Mouse (Mus musculus) MEL (cell line): Measurements from ENCODE around the gene Szt2.

Experiments
- CTCF ChIP-seq, 3 experiments: IDR thresholded peaks in 2 of 3; conservative IDR thresholded peaks in 1 of 3; 2 replicates each; pipeline ENCODE4 v1.5.1; 2011 to 2012; ENCODE audit warnings: low read length in 3 of 3, low read depth in 2 of 3, mild to moderate bottlenecking in 2 of 3, improper control_type of control experiment in 1 of 3, inconsistent platforms in 1 of 3, mixed read lengths in 1 of 3, moderate library complexity in 1 of 3; ENCODE audit not compliant: control insufficient read depth in 1 of 3, insufficient read depth in 1 of 3, poor library complexity in 1 of 3, severe bottlenecking in 1 of 3
- HCFC1 ChIP-seq: IDR thresholded peaks from 2 replicates; pipeline ENCODE4 v1.6.1; 2012; ENCODE audit warnings: low read depth, mild to moderate bottlenecking, inconsistent platforms, low read length, improper control_type of control experiment, moderate library complexity
- MAFK ChIP-seq: IDR thresholded peaks from 2 replicates; pipeline ENCODE4 v1.6.1; 2011; ENCODE audit warnings: low read depth, mild to moderate bottlenecking, low read length, improper control_type of control experiment, borderline replicate concordance
- MXI1 ChIP-seq: IDR thresholded peaks from 2 replicates; pipeline ENCODE4 v1.6.1; 2011; ENCODE audit warnings: mild to moderate bottlenecking, low read depth, low read length, improper control_type of control experiment
- POLR2A ChIP-seq, 2 experiments: IDR thresholded peaks; 2 replicates each; pipeline ENCODE4 v1.6.1; 2011 to 2012; ENCODE audit warnings: low read length in 2 of 2, mild to moderate bottlenecking in 2 of 2, control low read depth in 1 of 2, improper control_type of control experiment in 1 of 2, low read depth in 1 of 2, moderate library complexity in 1 of 2; ENCODE audit not compliant: control insufficient read depth in 1 of 2, insufficient read depth in 1 of 2, poor library complexity in 1 of 2
- POLR2AphosphoS2 ChIP-seq: IDR thresholded peaks from 2 replicates; pipeline ENCODE4 v1.6.1; 2011; ENCODE audit warnings: low read length, improper control_type of control experiment
- RAD21 ChIP-seq: IDR thresholded peaks from 2 replicates; pipeline ENCODE4 v1.6.1; 2011; ENCODE audit warnings: mild to moderate bottlenecking, low read depth, low read length, improper control_type of control experiment
- SMC3 ChIP-seq: IDR thresholded peaks from 2 replicates; pipeline ENCODE4 v1.6.1; 2011; ENCODE audit warnings: low read depth, low read length, improper control_type of control experiment

DNA sequence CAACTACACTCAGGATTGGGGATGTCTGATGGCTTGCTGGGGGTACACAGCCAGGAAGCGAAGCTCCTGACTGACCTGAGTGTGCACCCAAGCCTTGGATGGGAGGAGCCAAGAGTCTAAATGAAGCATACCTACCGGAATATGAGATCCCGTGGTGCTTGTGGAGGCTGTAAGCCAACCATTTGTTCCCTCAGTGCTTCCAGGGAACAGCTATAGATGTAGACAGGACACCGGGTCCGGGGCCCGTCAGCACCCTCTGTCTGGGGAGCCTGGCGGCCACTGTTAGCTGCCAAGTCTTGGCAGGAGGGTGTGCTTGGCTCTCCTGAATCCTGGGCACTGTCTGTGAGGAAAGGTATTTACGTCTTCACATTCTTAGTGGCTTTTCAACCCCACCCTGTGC, 21.8 kb downstream of the Szt2 start:
- TF ChIP-seq CTCF (IDR thresholded peaks at IDR 0.05 in 2 of 3, conservative IDR thresholded peaks at IDR 0.05 in 1 of 3; ENCODE audit: control insufficient read depth in 1 of 3, insufficient read depth in 1 of 3, low read depth in 2 of 3, low read length in 3 of 3, poor library complexity in 1 of 3, severe bottlenecking in 1 of 3), result no peak
- no peak for TF ChIP-seq HCFC1
- TF ChIP-seq RAD21, result no peak
- TF ChIP-seq MXI1, result no peak
- no peak for TF ChIP-seq POLR2A (IDR thresholded peaks at IDR 0.05; ENCODE audit: control insufficient read depth in 1 of 2, insufficient read depth in 1 of 2, low read depth in 1 of 2, low read length in 2 of 2, poor library complexity in 1 of 2)
- TF ChIP-seq POLR2AphosphoS2, result no peak
- TF ChIP-seq MAFK, result no peak
- no peak for TF ChIP-seq SMC3
